Mouse (Mus musculus) embryonic facial prominence, embryonic 11.5 days (tissue): ENCODE results near the gene Rbbp8nl. TPM values are rescaled to one million over a fixed set of nuclear protein-coding genes. Genes with fewer than 3 reads are reported as not detected.

Source experiments
- ATAC-seq: fragments of 200-750 bp; cut with Nextera tagmentation; replicated peaks from 2 replicates; pipeline ENCODE4 v1.8.0; 2017; ENCODE audit warnings: low read depth; ENCODE audit not compliant: insufficient number of reproducible peaks, low FRiP score, low TSS enrichment
- DNase-seq: peaks from one replicate; pipeline ENCODE4 v3.0.0-alpha.2; 2015; ENCODE audit warnings: low spot score
- H3K27ac ChIP-seq: fragments of 300-500 bp; sonication (generic); replicated peaks from 2 replicates; pipeline ENCODE4 v1.5.1; 2014; ENCODE audit warnings: mild to moderate bottlenecking, low read depth, low read length, control low read depth
- H3K27me3 ChIP-seq: fragments of 300-500 bp; sonication (generic); 2 replicates; pipeline ENCODE4 v1.6.1; 2014; ENCODE audit warnings: mild to moderate bottlenecking, low read length, moderate library complexity, mixed read lengths; ENCODE audit not compliant: control insufficient read depth, insufficient read depth
- H3K36me3 ChIP-seq: fragments of 300-500 bp; sonication (generic); replicated peaks from 2 replicates; pipeline ENCODE4 v1.6.1; 2014; ENCODE audit warnings: low read depth, mild to moderate bottlenecking, low read length, moderate library complexity, mixed read lengths; ENCODE audit not compliant: control insufficient read depth, insufficient read depth
- H3K4me1 ChIP-seq: fragments of 300-500 bp; sonication (generic); 2 replicates; pipeline ENCODE4 v1.6.1; 2014; ENCODE audit warnings: low read length, mixed read lengths; ENCODE audit not compliant: control insufficient read depth, insufficient read depth
- H3K4me2 ChIP-seq: fragments of 300-500 bp; sonication (generic); 2 replicates; pipeline ENCODE4 v1.6.1; 2014; ENCODE audit warnings: low read depth, mild to moderate bottlenecking, control low read depth, low read length, moderate library complexity
- H3K4me3 ChIP-seq: fragments of 300-500 bp; sonication (generic); 2 replicates; pipeline ENCODE4 v1.5.1; 2014; ENCODE audit warnings: low read depth, low read length, control low read depth
- H3K9ac ChIP-seq: fragments of 300-500 bp; sonication (generic); replicated peaks from 2 replicates; pipeline ENCODE4 v1.6.1; 2014; ENCODE audit warnings: mild to moderate bottlenecking, control low read depth, low read length
- H3K9me3 ChIP-seq: fragments of 300-500 bp; sonication (generic); replicated peaks from 2 replicates; pipeline ENCODE4 v1.6.1; 2016; ENCODE audit warnings: mild to moderate bottlenecking, low read length, inconsistent platforms, mixed read lengths; ENCODE audit not compliant: control insufficient read depth
- WGBS: fragments of 180-500 bp; shearing (Covaris S2); extraction: QIAGEN DNeasy Blood & Tissue Kit; methylation state at CpG from one replicate; pipeline ENCODE4 v1.1.7; 2014; 5-methylcytosine and 5-hydroxymethylcytosine counted together
- microRNA-seq: library from miRNA; unstranded; fragments of <30 nt; microRNA quantifications from one replicate; pipeline ENCODE4, GENCODE M21; 2016; ENCODE audit warnings: borderline number of aligned reads
- polyA plus RNA-seq: library from polyadenylated mRNA; unstranded; fragments of >200 nt; fragmentation: Nextera tagmentation; extraction: Ambion mirVana; gene quantifications from 2 replicates; pipeline ENCODE4 v1.2.1, GENCODE M21; 2014

The Rbbp8nl gene
- polyA plus RNA-seq, 1 experiment from 2014 or later = 0.20 TPM

GRCm38 (mm10) chr2:180230482-180230881, 59.2 kb downstream of the Rbbp8nl start:
- H3K9me3 ChIP-seq = no peaks in the 10 kb centered on the region

GRCm38 (mm10) chr2:180229129-180229528, 60.5 kb downstream of the Rbbp8nl start:
- Histone ChIP-seq H3K4me2 (no peak overlapping the region), H3K27ac (no peak overlapping the region), H3K9ac (no peak overlapping the region), H3K9me3 (no peaks in the 10 kb centered on the region), H3K27me3 (peaks cover 17% of the 10 kb centered on the region), H3K4me3 (no peak overlapping the region), H3K4me1 (peaks cover 12% of the 10 kb centered on the region), H3K36me3 (no peaks in the 10 kb centered on the region)
- WGBS = 63% methylated on average over 3 of the region's 3 CpGs
- ATAC-seq = no peak
- no peak for DNase-seq

More at GRCm38 (mm10) chr2:180230482-180230881, 59.2 kb downstream of the Rbbp8nl start:
- ATAC-seq (no peak), DNase-seq (no peak)
- 45% methylated on average over 4 of the region's 4 CpGs for whole genome bisulfite sequencing
- H3K9ac ChIP-seq = no peak overlapping the region
- H3K27ac ChIP-seq = no peak overlapping the region
- peaks cover 16% of the 10 kb centered on the region for H3K4me1 ChIP-seq
- no peaks in the 10 kb centered on the region for H3K36me3 ChIP-seq
- H3K27me3 ChIP-seq = peaks cover 9% of the 10 kb centered on the region
- no peak overlapping the region for H3K4me2 ChIP-seq
- H3K4me3 ChIP-seq = no peak overlapping the region

GRCm38 (mm10) chr2:180228592-180228991, 61.1 kb downstream of the Rbbp8nl start:
- no peak overlapping the region for H3K4me3 ChIP-seq
- no peaks in the 10 kb centered on the region for H3K9me3 ChIP-seq
- H3K9ac ChIP-seq = no peak overlapping the region
- no peak overlapping the region for H3K4me2 ChIP-seq
- DNase-seq (no peak), ATAC-seq (no peak)
- WGBS = 76% methylated on average over 7 of the region's 7 CpGs
- H3K36me3 ChIP-seq = no peaks in the 10 kb centered on the region
- no peak overlapping the region for H3K27ac ChIP-seq
- H3K4me1 ChIP-seq = peaks cover 12% of the 10 kb centered on the region
- H3K27me3 ChIP-seq = peaks cover 20% of the 10 kb centered on the region

GRCm38 (mm10) chr2:180228060-180228458, 61.6 kb downstream of the Rbbp8nl start:
- no peak overlapping the region for H3K4me2 ChIP-seq
- H3K27ac ChIP-seq = no peak overlapping the region
- H3K9ac ChIP-seq = no peak overlapping the region
- no peaks in the 10 kb centered on the region for H3K36me3 ChIP-seq
- no peak for ATAC-seq
- no peak for DNase-seq
- no peaks in the 10 kb centered on the region for H3K9me3 ChIP-seq
- H3K27me3 ChIP-seq = peaks cover 20% of the 10 kb centered on the region
- H3K4me3 ChIP-seq = no peak overlapping the region
- peaks cover 12% of the 10 kb centered on the region for H3K4me1 ChIP-seq
- WGBS = 48% methylated on average over 6 of the region's 6 CpGs

Small RNAs within 50 kb of the gene (microRNA-seq; reads per million reads assigned to microRNA genes)
- 1.4 reads per million for gene Mir3091

Other genes starting within 250 kb of the Rbbp8nl start
- gene Psma7, start 247.4 kb downstream of the Rbbp8nl start, polyA plus RNA-seq = 751 and 753 TPM in 2 replicates
- 8.0 and 9.5 TPM in 2 replicates for gene Ss18l1, start 247.4 kb downstream of the Rbbp8nl start, polyA plus RNA-seq
- 25.5 and 28.1 TPM in 2 replicates for gene Mtg2, start 219.3 kb downstream of the Rbbp8nl start, polyA plus RNA-seq
- 0.41 and 0.52 TPM in 2 replicates for gene Hrh3, start 185.4 kb downstream of the Rbbp8nl start, polyA plus RNA-seq
- gene Osbpl2, start 170.6 kb downstream of the Rbbp8nl start, polyA plus RNA-seq = 31.5 and 33.0 TPM in 2 replicates
- gene Adrm1, start 118.4 kb downstream of the Rbbp8nl start, polyA plus RNA-seq = 157 and 169 TPM in 2 replicates
- gene Lama5, start 64.0 kb downstream of the Rbbp8nl start, polyA plus RNA-seq = 6.9 and 11.5 TPM in 2 replicates
- gene Rps21, start 32.5 kb downstream of the Rbbp8nl start, polyA plus RNA-seq = 516 and 527 TPM in 2 replicates
- gene Cables2, start 16.4 kb downstream of the Rbbp8nl start, polyA plus RNA-seq = 14.5 and 14.8 TPM in 2 replicates
- 0.13 and 0.14 TPM in 2 replicates for gene Gata5, start 44.8 kb upstream of the Rbbp8nl start, polyA plus RNA-seq
- gene Slco4a1, start 166.4 kb upstream of the Rbbp8nl start, polyA plus RNA-seq = 1.7 and 2.3 TPM in 2 replicates
- gene Ntsr1, start 210.1 kb upstream of the Rbbp8nl start, polyA plus RNA-seq = 0.25 and 0.27 TPM in 2 replicates